Mouse (Mus musculus) myocyte (in vitro differentiated cells): ENCODE data around the gene Gsdma.

Experiments used
- CEBPB ChIP-seq: IDR thresholded peaks from 2 replicates; pipeline ENCODE4 v1.6.1; 2011; ENCODE audit warnings: mild to moderate bottlenecking, moderate library complexity; ENCODE audit not compliant: poor library complexity, insufficient read depth, severe bottlenecking
- E2F4 ChIP-seq: IDR thresholded peaks from one replicate; pipeline ENCODE4 v1.6.1; 2011; ENCODE audit warnings: mild to moderate bottlenecking, control low read depth, moderate library complexity; ENCODE audit not compliant: insufficient read depth
- MAX ChIP-seq: IDR thresholded peaks from one replicate; pipeline ENCODE4 v1.6.1; 2011; ENCODE audit warnings: low read depth, mild to moderate bottlenecking, control low read depth
- MYOD1 ChIP-seq, 3 experiments: IDR thresholded peaks; one replicate each; pipeline ENCODE4 v1.6.1; 2011; ENCODE audit warnings: control low read depth in 2 of 3, low read depth in 2 of 3, mild to moderate bottlenecking in 2 of 3, moderate library complexity in 1 of 3; ENCODE audit not compliant: insufficient read length in 2 of 3, control insufficient read depth in 1 of 3
- MYOG ChIP-seq, 3 experiments: IDR thresholded peaks; one replicate each; pipeline ENCODE4 v1.6.1; 2011; ENCODE audit warnings: control low read depth in 2 of 3, low read depth in 2 of 3, mild to moderate bottlenecking in 2 of 3; ENCODE audit not compliant: insufficient read length in 2 of 3, control insufficient read depth in 1 of 3, insufficient read depth in 1 of 3
- POLR2A ChIP-seq: IDR thresholded peaks from one replicate; pipeline ENCODE4 v1.6.1; 2011; ENCODE audit warnings: low read depth, mild to moderate bottlenecking, control low read depth, moderate library complexity; ENCODE audit not compliant: insufficient read length
- POLR2AphosphoS2 ChIP-seq: IDR thresholded peaks from one replicate; pipeline ENCODE4 v1.6.1; 2011; ENCODE audit warnings: low read depth, control low read depth; ENCODE audit not compliant: insufficient read length
- REST ChIP-seq: IDR thresholded peaks from one replicate; pipeline ENCODE4 v1.6.1; 2011; ENCODE audit warnings: mild to moderate bottlenecking, control low read depth, moderate library complexity; ENCODE audit not compliant: insufficient read depth, insufficient read length
- SRF ChIP-seq: IDR thresholded peaks from one replicate; pipeline ENCODE4 v1.6.1; 2011; ENCODE audit warnings: low read depth; ENCODE audit not compliant: control insufficient read depth, insufficient read length
- TCF12 ChIP-seq: IDR thresholded peaks from one replicate; pipeline ENCODE4 v1.6.1; 2011; ENCODE audit warnings: mild to moderate bottlenecking, control low read depth; ENCODE audit not compliant: poor library complexity, insufficient read depth, severe bottlenecking
- TCF3 ChIP-seq: IDR thresholded peaks from one replicate; pipeline ENCODE4 v1.6.1; 2011; ENCODE audit warnings: low read depth, control low read depth; ENCODE audit not compliant: insufficient read length
- USF1 ChIP-seq: IDR thresholded peaks from one replicate; pipeline ENCODE4 v1.6.1; 2011; ENCODE audit warnings: low read depth, mild to moderate bottlenecking, control low read depth, moderate library complexity

DNA sequence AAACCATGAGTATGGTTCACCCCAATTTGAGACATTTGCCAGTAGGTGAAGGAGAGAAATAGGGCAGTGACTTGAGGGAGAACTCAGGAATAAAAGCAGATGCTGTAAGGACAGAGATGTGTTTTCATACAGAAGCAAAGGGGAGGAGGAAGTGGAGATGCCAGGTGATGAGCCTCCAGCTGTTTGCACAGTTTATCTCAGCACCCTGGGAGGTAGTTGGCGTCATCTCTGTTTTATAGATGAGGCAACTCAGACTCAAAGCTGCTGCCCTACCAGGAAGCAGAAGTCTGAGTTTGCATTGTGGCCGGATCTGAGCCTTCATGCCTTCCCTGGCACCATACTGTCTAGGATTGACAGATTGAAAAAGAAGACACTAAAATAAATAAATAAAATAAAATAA is 4.8 kb downstream of the Gsdma start:
- TF ChIP-seq POLR2A (no peak), USF1 (no peak), CEBPB (no peak), REST (no peak), TCF12 (no peak), MYOD1 (IDR thresholded peaks at IDR 0.05; ENCODE audit: control insufficient read depth in 1 of 3, insufficient read length in 2 of 3, low read depth in 2 of 3) (no peak), POLR2AphosphoS2 (no peak), E2F4 (no peak), MAX (no peak), TCF3 (no peak), MYOG (IDR thresholded peaks at IDR 0.05; ENCODE audit: control insufficient read depth in 1 of 3, insufficient read depth in 1 of 3, insufficient read length in 2 of 3, low read depth in 2 of 3) (no peak), SRF (no peak)
